Mouse (Mus musculus): ENCODE data around the gene Il9. TPM values are rescaled to one million over a fixed set of nuclear protein-coding genes. Genes with fewer than 3 reads are reported as not detected.
A peak's percentile ranks its signal among the peaks of the same experiment; 100 is the strongest.

Gene Il9
- polyA plus RNA-seq, 1 experiment from 2014 or later = not detected

- 0 out of 2 replicates have a peak, but pooled peaks have one; percentile 24 for ATAC-seq (ENCODE audit: low FRiP score, low read depth)
These were observed 43.6 kb downstream of the Il9 start, which contains the start of gene Slc25a48 for GRCm38 (mm10) chr13:56438211-56439075. TSS of gene Slc25a48 (plus strand) at chr13:56438355.

DNA sequence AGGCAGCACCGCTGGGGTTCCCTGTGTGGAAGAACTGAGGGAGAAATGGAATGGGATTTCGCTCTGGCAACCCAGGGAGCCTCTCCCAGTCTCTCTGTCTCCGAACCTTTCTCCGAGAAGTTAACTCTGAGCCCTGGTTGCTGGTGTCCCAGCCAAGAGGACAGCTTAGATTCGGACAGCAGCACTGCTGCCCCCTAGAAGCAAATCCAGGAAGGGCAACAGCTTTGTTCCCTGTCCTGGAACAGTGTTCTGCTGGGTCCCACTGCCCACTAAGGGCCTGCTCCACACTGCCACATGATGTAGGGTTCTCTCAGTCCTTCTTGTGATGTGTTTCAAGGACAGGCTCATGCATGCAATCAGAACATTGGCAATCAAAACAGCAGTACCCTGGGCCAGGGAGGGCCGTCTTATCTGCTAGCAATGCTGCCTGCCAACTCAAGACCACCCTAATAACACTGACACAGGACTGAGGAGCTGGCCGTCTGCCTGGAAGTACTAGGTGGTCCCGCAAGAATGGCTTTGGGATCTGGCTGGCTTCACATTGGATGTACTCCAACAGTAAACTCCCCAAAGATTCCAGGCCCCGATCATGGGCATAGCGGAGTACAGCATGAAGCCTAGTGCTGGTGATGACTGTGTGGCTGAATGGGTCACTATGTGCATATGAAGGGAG lies 46.3 kb downstream of the Il9 start:
- Histone ChIP-seq H3K36me3 (no peaks in the 10 kb centered on the region), H3K4me2 (replicated peaks) (no peak overlapping the region), H3K27me3 (peaks cover 62% of the 10 kb centered on the region), H3K9me3 (0 out of 2 replicates have a peak, but pooled peaks cover under 1% of the 10 kb centered on the region), H3K4me3 (no peak overlapping the region), H3K4me1 (peaks cover 23% of the 10 kb centered on the region), H3K9ac (no peak overlapping the region), H3K27ac (no peak overlapping the region)
- ATAC-seq (ENCODE audit: low FRiP score, low read depth) = no peak
- 60% methylated on average over 10 of the region's 10 CpGs for WGBS

More at GRCm38 (mm10) chr13:56438211-56439075, 43.6 kb downstream of the Il9 start, which contains the start of gene Slc25a48:
- H3K4me3 ChIP-seq = peak within 1 kb of the TSS; percentile 46
- peaks cover 67% of the 10 kb centered on the region for H3K27me3 ChIP-seq
- H3K27ac ChIP-seq = no peak within 1 kb of the TSS
- H3K4me1 ChIP-seq = peaks cover 16% of the 10 kb centered on the region
- 0 out of 2 replicates have a peak, but pooled peaks cover 4% of the 10 kb centered on the region for H3K9me3 ChIP-seq
- peak within 1 kb of the TSS; percentile 64 for H3K9ac ChIP-seq
- no peaks in the 10 kb centered on the region for H3K36me3 ChIP-seq
- WGBS = 2% methylated on average over 51 of the region's 51 CpGs
- peak within 1 kb of the TSS; percentile 83 for H3K4me2 ChIP-seq (replicated peaks)

DNA sequence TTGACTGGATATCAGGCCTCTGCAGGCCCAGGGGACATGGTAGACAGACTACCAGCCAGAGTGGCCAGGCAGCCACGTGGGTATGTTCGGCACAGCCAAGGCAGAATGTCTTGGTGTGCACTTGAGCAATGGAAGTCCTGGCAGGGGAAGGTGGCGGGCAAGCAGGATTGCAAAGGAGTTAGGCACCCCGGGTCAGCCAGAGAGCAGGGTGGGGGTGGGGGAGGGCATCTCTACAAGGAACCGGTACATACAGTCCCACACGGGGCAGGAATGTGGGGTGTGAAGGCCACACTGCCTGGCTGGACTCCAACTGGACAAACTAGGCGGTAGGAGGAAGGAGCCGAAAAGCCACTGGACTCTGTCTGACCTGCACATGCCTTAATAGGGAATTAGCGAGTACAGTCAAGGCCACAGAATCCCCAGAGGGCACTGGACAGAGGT lies 47.7 kb downstream of the Il9 start:
- Histone ChIP-seq H3K9ac (no peak overlapping the region; the same call in 1 of the 2 replicates), H3K4me3 (no peak overlapping the region), H3K27me3 (peaks cover 48% of the 10 kb centered on the region), H3K4me2 (replicated peaks) (no peak overlapping the region), H3K4me1 (peaks cover 25% of the 10 kb centered on the region), H3K27ac (no peak overlapping the region), H3K36me3 (no peaks in the 10 kb centered on the region), H3K9me3 (no peaks in the 10 kb centered on the region)
- WGBS = 80% methylated on average over 9 of the region's 9 CpGs
- ATAC-seq (ENCODE audit: low FRiP score, low read depth) = no peak

DNA sequence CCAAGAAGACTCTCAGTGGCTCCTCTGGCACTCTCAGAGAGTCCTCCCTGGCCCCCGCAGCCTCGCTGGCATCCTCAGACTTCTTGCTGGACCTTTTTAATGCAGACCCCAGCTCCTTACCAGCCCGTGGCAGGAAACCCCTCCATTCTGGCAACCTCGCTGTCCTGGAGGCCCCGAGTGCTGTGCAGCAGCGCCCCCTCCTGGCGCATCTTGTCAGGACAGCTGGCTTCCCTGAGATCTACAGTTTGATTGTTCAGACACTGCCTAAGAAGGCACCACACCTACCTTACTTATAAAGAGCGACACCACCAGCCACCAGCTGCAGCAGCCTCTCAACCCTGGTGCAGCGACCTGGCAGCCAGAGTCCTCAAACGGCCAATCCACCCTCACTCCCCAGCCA lies 48.6 kb downstream of the Il9 start:
- H3K9me3 ChIP-seq = no peaks in the 10 kb centered on the region
- peaks cover 26% of the 10 kb centered on the region for H3K4me1 ChIP-seq
- WGBS = 14% methylated on average over 10 of the region's 10 CpGs
- no peak overlapping the region; the same call in 1 of the 2 replicates for H3K4me2 ChIP-seq (replicated peaks)
- no peak overlapping the region; the same call in 1 of the 2 replicates for H3K9ac ChIP-seq
- ATAC-seq (ENCODE audit: low FRiP score, low read depth) = 0 out of 2 replicates have a peak, but pooled peaks have one; percentile 34
- H3K4me3 ChIP-seq = no peak overlapping the region
- no peak overlapping the region for H3K27ac ChIP-seq
- H3K27me3 ChIP-seq = peaks cover 39% of the 10 kb centered on the region
- H3K36me3 ChIP-seq = no peaks in the 10 kb centered on the region

- peaks cover 19% of the 10 kb centered on the region; the same call in 1 of the 2 replicates for H3K4me1 ChIP-seq
- 83% methylated on average over 11 of the region's 12 CpGs for WGBS
- no peaks in the 10 kb centered on the region for H3K36me3 ChIP-seq
- H3K9me3 ChIP-seq = no peaks in the 10 kb centered on the region
- peak overlapping the region; percentile 9; the same call in 1 of the 2 replicates for H3K9ac ChIP-seq
- H3K27ac ChIP-seq = no peak overlapping the region
- H3K4me3 ChIP-seq = no peak overlapping the region
- H3K27me3 ChIP-seq = peaks cover 30% of the 10 kb centered on the region
- ATAC-seq (ENCODE audit: low FRiP score, low read depth) = no peak
- H3K4me2 ChIP-seq (replicated peaks) = no peak overlapping the region
These were observed 49.5 kb downstream of the Il9 start for GRCm38 (mm10) chr13:56432496-56432895.

Other genes with a start within 250 kb of the Il9 start
- gene Neurog1, start 230.1 kb downstream of the Il9 start, polyA plus RNA-seq (2015; fragmentation: Nextera tagmentation; extraction: Ambion mirVana) = not detected in 2 replicates
- 497 and 573 TPM in 2 replicates for gene Cxcl14, start 185.7 kb downstream of the Il9 start, polyA plus RNA-seq (2015; fragmentation: Nextera tagmentation; extraction: Ambion mirVana)
- gene Gm3045, start 55.7 kb downstream of the Il9 start, polyA plus RNA-seq (2015; fragmentation: Nextera tagmentation; extraction: Ambion mirVana) = 0.10 and 0.13 TPM in 2 replicates
- 0.28 and 0.33 TPM in 2 replicates for gene Slc25a48, start 43.9 kb downstream of the Il9 start, polyA plus RNA-seq (2015; fragmentation: Nextera tagmentation; extraction: Ambion mirVana)
- gene Fbxl21, start 40.2 kb upstream of the Il9 start, polyA plus RNA-seq (2015; fragmentation: Nextera tagmentation; extraction: Ambion mirVana) = 3.0 and 3.6 TPM in 2 replicates
- not detected in 2 replicates for gene Lect2, start 66.3 kb upstream of the Il9 start, polyA plus RNA-seq (2015; fragmentation: Nextera tagmentation; extraction: Ambion mirVana)
- gene Tgfbi, start 127.3 kb upstream of the Il9 start, polyA plus RNA-seq (2015; fragmentation: Nextera tagmentation; extraction: Ambion mirVana) = 180 and 183 TPM in 2 replicates
- 37.3 and 41.2 TPM in 2 replicates for gene Smad5, start 220.8 kb upstream of the Il9 start, polyA plus RNA-seq (2015; fragmentation: Nextera tagmentation; extraction: Ambion mirVana)

All from limb, embryonic 13.5 days (tissue).